Mouse (Mus musculus): ENCODE results near the gene Isca1. TPM values are rescaled to one million over a fixed set of nuclear protein-coding genes. Genes with fewer than 3 reads are reported as not detected.

Isca1 gene
- polyA plus RNA-seq, 1 experiment from 2014 or later: 213 TPM

GRCm38 (mm10) chr13:59771257-59771656 is 1.6 kb upstream of the Isca1 start:
- H3K27ac ChIP-seq (replicated peaks in 1 of 2; ENCODE audit: control insufficient read depth in 1 of 2, insufficient read depth in 1 of 2, low read depth in 2 of 2, low read length in 2 of 2): peak overlapping the region; percentile 96 to 100
- no peaks in the 10 kb centered on the region for H3K27me3 ChIP-seq (ENCODE audit: control insufficient read depth, insufficient read depth, low read length)
- peaks cover 23 to 32% of the 10 kb centered on the region in 2 experiments for H3K4me1 ChIP-seq (ENCODE audit: control insufficient read depth in 2 of 2, insufficient read depth in 2 of 2, low read length in 2 of 2)
- H3K4me3 ChIP-seq (ENCODE audit: control insufficient read depth in 1 of 2, insufficient read depth in 1 of 2, low read depth in 1 of 2, low read length in 2 of 2): peak overlapping the region in 1 of 2 experiments; percentile 77; a peak in 2 of 4 replicates
- 7% methylated on average over 9 of the region's 9 CpGs for WGBS
- peak overlapping the region; percentile 71 for H3K9ac ChIP-seq (ENCODE audit: low read length)
- peak overlapping the region; percentile 65 for H3K4me2 ChIP-seq (ENCODE audit: low read length)
- no peak for ATAC-seq (ENCODE audit: insufficient number of reproducible peaks, insufficient read depth, low FRiP score, low read depth)
- no peaks in the 10 kb centered on the region for H3K9me3 ChIP-seq (ENCODE audit: control insufficient read depth, low read length)
- peaks cover 47% of the 10 kb centered on the region for H3K36me3 ChIP-seq (ENCODE audit: control insufficient read depth, insufficient read depth, low read length)

- Histone ChIP-seq H3K27ac (replicated peaks in 1 of 2; ENCODE audit: control insufficient read depth in 1 of 2, insufficient read depth in 1 of 2, low read depth in 2 of 2, low read length in 2 of 2) (peak overlapping the region; percentile 96 to 100), H3K4me3 (ENCODE audit: control insufficient read depth in 1 of 2, insufficient read depth in 1 of 2, low read depth in 1 of 2, low read length in 2 of 2) (peak overlapping the region in 1 of 2 experiments; percentile 77; a peak in 3 of 4 replicates), H3K4me1 (ENCODE audit: control insufficient read depth in 2 of 2, insufficient read depth in 2 of 2, low read length in 2 of 2) (peaks cover 26 to 36% of the 10 kb centered on the region in 2 experiments), H3K4me2 (ENCODE audit: low read length) (peak overlapping the region; percentile 65), H3K27me3 (ENCODE audit: control insufficient read depth, insufficient read depth, low read length) (no peaks in the 10 kb centered on the region), H3K36me3 (ENCODE audit: control insufficient read depth, insufficient read depth, low read length) (peaks cover 43% of the 10 kb centered on the region), H3K9ac (ENCODE audit: low read length) (peak overlapping the region; percentile 71), H3K9me3 (ENCODE audit: control insufficient read depth, low read length) (no peaks in the 10 kb centered on the region)
- no peak for ATAC-seq (ENCODE audit: insufficient number of reproducible peaks, insufficient read depth, low FRiP score, low read depth)
- WGBS: 21% methylated on average over 9 of the region's 9 CpGs
Measured at GRCm38 (mm10) chr13:59770847-59771246, 1.2 kb upstream of the Isca1 start.

- H3K9ac ChIP-seq (ENCODE audit: low read length): peak overlapping the region; percentile 71
- peaks cover 36% of the 10 kb centered on the region for H3K36me3 ChIP-seq (ENCODE audit: control insufficient read depth, insufficient read depth, low read length)
- peaks cover 26 to 40% of the 10 kb centered on the region in 2 experiments for H3K4me1 ChIP-seq (ENCODE audit: control insufficient read depth in 2 of 2, insufficient read depth in 2 of 2, low read length in 2 of 2)
- WGBS: under 1% methylated on average over 28 of the region's 28 CpGs
- peak overlapping the region; percentile 96 to 100 for H3K27ac ChIP-seq (replicated peaks in 1 of 2; ENCODE audit: control insufficient read depth in 1 of 2, insufficient read depth in 1 of 2, low read depth in 2 of 2, low read length in 2 of 2)
- peak overlapping the region; percentile 65 for H3K4me2 ChIP-seq (ENCODE audit: low read length)
- peak; percentile 79 for ATAC-seq (ENCODE audit: insufficient number of reproducible peaks, insufficient read depth, low FRiP score, low read depth)
- peak overlapping the region; percentile 74 to 77 for H3K4me3 ChIP-seq (ENCODE audit: control insufficient read depth in 1 of 2, insufficient read depth in 1 of 2, low read depth in 1 of 2, low read length in 2 of 2)
- H3K27me3 ChIP-seq (ENCODE audit: control insufficient read depth, insufficient read depth, low read length): no peaks in the 10 kb centered on the region
- no peaks in the 10 kb centered on the region for H3K9me3 ChIP-seq (ENCODE audit: control insufficient read depth, low read length)
Measured at GRCm38 (mm10) chr13:59770164-59770562, 553 bp upstream of the Isca1 start.

- Histone ChIP-seq H3K36me3 (ENCODE audit: control insufficient read depth, insufficient read depth, low read length) (peaks cover 29% of the 10 kb centered on the region), H3K9me3 (ENCODE audit: control insufficient read depth, low read length) (no peaks in the 10 kb centered on the region), H3K27ac (replicated peaks in 1 of 2; ENCODE audit: control insufficient read depth in 1 of 2, insufficient read depth in 1 of 2, low read depth in 2 of 2, low read length in 2 of 2) (peak overlapping the region; percentile 58 to 96; a peak in 3 of 4 replicates), H3K4me1 (ENCODE audit: control insufficient read depth in 2 of 2, insufficient read depth in 2 of 2, low read length in 2 of 2) (peaks cover 25 to 42% of the 10 kb centered on the region in 2 experiments), H3K4me3 (ENCODE audit: control insufficient read depth in 1 of 2, insufficient read depth in 1 of 2, low read depth in 1 of 2, low read length in 2 of 2) (peak overlapping the region; percentile 77 to 90), H3K4me2 (ENCODE audit: low read length) (peak overlapping the region; percentile 65), H3K9ac (ENCODE audit: low read length) (peak overlapping the region; percentile 94), H3K27me3 (ENCODE audit: control insufficient read depth, insufficient read depth, low read length) (no peaks in the 10 kb centered on the region)
- 11% methylated on average over 13 of the region's 13 CpGs for WGBS
- no peak for ATAC-seq (ENCODE audit: insufficient number of reproducible peaks, insufficient read depth, low FRiP score, low read depth)
Measured at GRCm38 (mm10) chr13:59768531-59768930, 1.1 kb downstream of the Isca1 start.

GRCm38 (mm10) chr13:59766786-59767515 is 2.7 kb downstream of the Isca1 start:
- H3K36me3 ChIP-seq (ENCODE audit: control insufficient read depth, insufficient read depth, low read length): peaks cover 28% of the 10 kb centered on the region
- 56% methylated on average over 11 of the region's 11 CpGs for WGBS
- no peaks in the 10 kb centered on the region for H3K27me3 ChIP-seq (ENCODE audit: control insufficient read depth, insufficient read depth, low read length)
- H3K27ac ChIP-seq (replicated peaks in 1 of 2; ENCODE audit: control insufficient read depth in 1 of 2, insufficient read depth in 1 of 2, low read depth in 2 of 2, low read length in 2 of 2): peak overlapping the region in 1 of 2 experiments; percentile 52; a peak in 3 of 4 replicates
- peak overlapping the region; percentile 65 for H3K4me2 ChIP-seq (ENCODE audit: low read length)
- no peak for ATAC-seq (ENCODE audit: insufficient number of reproducible peaks, insufficient read depth, low FRiP score, low read depth)
- peak overlapping the region; percentile 6 to 16; a peak in 3 of 4 replicates for H3K4me3 ChIP-seq (ENCODE audit: control insufficient read depth in 1 of 2, insufficient read depth in 1 of 2, low read depth in 1 of 2, low read length in 2 of 2)
- no peaks in the 10 kb centered on the region for H3K9me3 ChIP-seq (ENCODE audit: control insufficient read depth, low read length)
- H3K9ac ChIP-seq (ENCODE audit: low read length): peak overlapping the region; percentile 35
- peaks cover 25 to 45% of the 10 kb centered on the region in 2 experiments for H3K4me1 ChIP-seq (ENCODE audit: control insufficient read depth in 2 of 2, insufficient read depth in 2 of 2, low read length in 2 of 2)

GRCm38 (mm10) chr13:59762791-59763190 is 6.8 kb downstream of the Isca1 start:
- no peaks in the 10 kb centered on the region for H3K9me3 ChIP-seq (ENCODE audit: control insufficient read depth, low read length)
- H3K4me1 ChIP-seq (ENCODE audit: control insufficient read depth in 2 of 2, insufficient read depth in 2 of 2, low read length in 2 of 2): peaks cover 16 to 32% of the 10 kb centered on the region in 2 experiments
- no peak overlapping the region for H3K9ac ChIP-seq (ENCODE audit: low read length)
- no peak for ATAC-seq (ENCODE audit: insufficient number of reproducible peaks, insufficient read depth, low FRiP score, low read depth)
- H3K27ac ChIP-seq (replicated peaks in 1 of 2; ENCODE audit: control insufficient read depth in 1 of 2, insufficient read depth in 1 of 2, low read depth in 2 of 2, low read length in 2 of 2): no peak overlapping the region
- WGBS: 89% methylated on average over 7 of the region's 7 CpGs
- H3K36me3 ChIP-seq (ENCODE audit: control insufficient read depth, insufficient read depth, low read length): peaks cover 66% of the 10 kb centered on the region
- H3K4me3 ChIP-seq (ENCODE audit: control insufficient read depth in 1 of 2, insufficient read depth in 1 of 2, low read depth in 1 of 2, low read length in 2 of 2): no peak overlapping the region
- no peak overlapping the region for H3K4me2 ChIP-seq (ENCODE audit: low read length)
- no peaks in the 10 kb centered on the region for H3K27me3 ChIP-seq (ENCODE audit: control insufficient read depth, insufficient read depth, low read length)

- H3K27ac ChIP-seq (replicated peaks in 1 of 2; ENCODE audit: control insufficient read depth in 1 of 2, insufficient read depth in 1 of 2, low read depth in 2 of 2, low read length in 2 of 2): peak overlapping the region in 1 of 2 experiments; percentile 51; a peak in 1 of 4 replicates
Measured at GRCm38 (mm10) chr13:59756906-59757305, 12.7 kb downstream of the Isca1 start.

More at GRCm38 (mm10) chr13:59756906-59757305, 12.7 kb downstream of the Isca1 start:
- 67% methylated on average over 7 of the region's 7 CpGs for WGBS
- ATAC-seq (ENCODE audit: insufficient number of reproducible peaks, insufficient read depth, low FRiP score, low read depth): no peak
- H3K4me3 ChIP-seq (ENCODE audit: control insufficient read depth in 1 of 2, insufficient read depth in 1 of 2, low read depth in 1 of 2, low read length in 2 of 2): no peak overlapping the region
- H3K27me3 ChIP-seq (ENCODE audit: control insufficient read depth, insufficient read depth, low read length): no peaks in the 10 kb centered on the region
- H3K36me3 ChIP-seq (ENCODE audit: control insufficient read depth, insufficient read depth, low read length): peaks cover 71% of the 10 kb centered on the region
- H3K4me1 ChIP-seq (ENCODE audit: control insufficient read depth in 2 of 2, insufficient read depth in 2 of 2, low read length in 2 of 2): no peaks in the 10 kb centered on the region
- H3K9ac ChIP-seq (ENCODE audit: low read length): no peak overlapping the region
- no peaks in the 10 kb centered on the region for H3K9me3 ChIP-seq (ENCODE audit: control insufficient read depth, low read length)
- no peak overlapping the region for H3K4me2 ChIP-seq (ENCODE audit: low read length)
